Mouse (Mus musculus): Measurements from ENCODE around the gene Crb3. TPM values are rescaled to one million over a fixed set of nuclear protein-coding genes. Genes with fewer than 3 reads are reported as not detected.
A peak's percentile ranks its signal among the peaks of the same experiment; 100 is the strongest.

The Crb3 gene
- polyA plus RNA-seq, 1 experiment from 2014 or later = 33.0 TPM

DNA sequence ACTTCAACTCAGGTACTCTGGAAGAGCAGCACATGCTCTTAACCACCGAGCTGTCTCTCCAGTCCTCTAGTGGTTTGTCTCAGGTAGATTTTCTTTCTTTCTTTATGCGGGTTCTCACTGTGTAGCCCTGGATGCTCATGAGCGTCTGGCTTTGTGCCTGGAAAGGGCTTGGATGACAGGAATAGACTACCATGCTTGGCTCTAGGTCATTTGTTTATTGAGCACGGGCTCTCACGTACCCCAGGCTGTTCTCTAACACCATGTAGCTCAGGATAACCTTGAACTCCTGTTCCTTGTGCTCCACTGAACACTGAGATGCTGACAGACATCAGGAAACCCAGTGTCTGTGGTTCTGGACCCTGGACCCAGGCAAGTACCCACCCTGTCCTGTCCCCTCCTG lies 23.6 kb downstream of the Crb3 start:
- Histone ChIP-seq H3K27ac (ENCODE audit: low read depth) (no peak overlapping the region), H3K4me2 (ENCODE audit: low read depth, low read length) (no peak overlapping the region), H3K9ac (replicated peaks) (no peak overlapping the region), H3K4me3 (ENCODE audit: low read depth, low read length) (no peak overlapping the region), H3K9me3 (ENCODE audit: low read length) (no peaks in the 10 kb centered on the region), H3K4me1 (ENCODE audit: insufficient read depth) (peaks cover 5% of the 10 kb centered on the region), H3K36me3 (replicated peaks; ENCODE audit: insufficient read depth, low read length) (no peaks in the 10 kb centered on the region), H3K27me3 (ENCODE audit: insufficient read depth, low read length) (peaks cover 13% of the 10 kb centered on the region)
- no peak for ATAC-seq
- TF ChIP-seq CTCF (IDR thresholded peaks at IDR 0.05; ENCODE audit: low read depth) (no peak), EP300 (IDR thresholded peaks at IDR 0.05; ENCODE audit: low read depth) (no peak)
- DNase-seq = no peak
- 67% methylated on average over 5 of the region's 5 CpGs for WGBS (ENCODE audit: insufficient replicate concordance)

- Histone ChIP-seq H3K4me1 (ENCODE audit: insufficient read depth) (peaks cover 5% of the 10 kb centered on the region), H3K36me3 (replicated peaks; ENCODE audit: insufficient read depth, low read length) (no peaks in the 10 kb centered on the region), H3K27ac (ENCODE audit: low read depth) (no peak overlapping the region), H3K4me3 (ENCODE audit: low read depth, low read length) (no peak overlapping the region), H3K4me2 (ENCODE audit: low read depth, low read length) (no peak overlapping the region), H3K27me3 (ENCODE audit: insufficient read depth, low read length) (peaks cover 21% of the 10 kb centered on the region), H3K9ac (replicated peaks) (no peak overlapping the region), H3K9me3 (ENCODE audit: low read length) (no peaks in the 10 kb centered on the region)
- TF ChIP-seq EP300 (IDR thresholded peaks at IDR 0.05; ENCODE audit: low read depth) = no peak
- TF ChIP-seq CTCF (IDR thresholded peaks at IDR 0.05; ENCODE audit: low read depth) = no peak
- WGBS (ENCODE audit: insufficient replicate concordance) = 76% methylated on average over 11 of the region's 11 CpGs
- DNase-seq = no peak
- peak; percentile 50 for ATAC-seq
These were observed 27.3 kb downstream of the Crb3 start for GRCm38 (mm10) chr17:57085970-57086757.

GRCm38 (mm10) chr17:57087049-57087832 lies 28.3 kb downstream of the Crb3 start, which contains the start of gene Tubb4a:
Gene Tubb4a, minus strand, starts transcription at chr17:57087782.
- H3K27me3 ChIP-seq (ENCODE audit: insufficient read depth, low read length) = peaks cover 21% of the 10 kb centered on the region
- ATAC-seq (no peak), DNase-seq (no peak)
- TF ChIP-seq CTCF (IDR thresholded peaks at IDR 0.05; ENCODE audit: low read depth) = no peak
- no peak for TF ChIP-seq EP300 (IDR thresholded peaks at IDR 0.05; ENCODE audit: low read depth)
- H3K4me3 ChIP-seq (ENCODE audit: low read depth, low read length) = no peak within 1 kb of the TSS
- H3K4me1 ChIP-seq (ENCODE audit: insufficient read depth) = peaks cover 5% of the 10 kb centered on the region
- peak within 1 kb of the TSS; percentile 38; the same call in 1 of the 2 replicates for H3K4me2 ChIP-seq (ENCODE audit: low read depth, low read length)
- H3K9ac ChIP-seq (replicated peaks) = no peak within 1 kb of the TSS
- H3K36me3 ChIP-seq (replicated peaks; ENCODE audit: insufficient read depth, low read length) = no peaks in the 10 kb centered on the region
- H3K27ac ChIP-seq (ENCODE audit: low read depth) = no peak within 1 kb of the TSS
- no peaks in the 10 kb centered on the region for H3K9me3 ChIP-seq (ENCODE audit: low read length)
- 6% methylated on average over 31 of the region's 31 CpGs for WGBS (ENCODE audit: insufficient replicate concordance)

- Histone ChIP-seq H3K4me3 (ENCODE audit: low read depth, low read length) (no peak overlapping the region), H3K36me3 (replicated peaks; ENCODE audit: insufficient read depth, low read length) (no peaks in the 10 kb centered on the region), H3K9me3 (ENCODE audit: low read length) (no peaks in the 10 kb centered on the region), H3K4me1 (ENCODE audit: insufficient read depth) (no peaks in the 10 kb centered on the region), H3K27ac (ENCODE audit: low read depth) (no peak overlapping the region), H3K4me2 (ENCODE audit: low read depth, low read length) (no peak overlapping the region), H3K27me3 (ENCODE audit: insufficient read depth, low read length) (no peaks in the 10 kb centered on the region), H3K9ac (replicated peaks) (no peak overlapping the region)
- WGBS (ENCODE audit: insufficient replicate concordance) = 78% methylated on average over 3 of the region's 3 CpGs
- no peak for ATAC-seq
- TF ChIP-seq EP300 (IDR thresholded peaks at IDR 0.05; ENCODE audit: low read depth) = no peak
- no peak for TF ChIP-seq CTCF (IDR thresholded peaks at IDR 0.05; ENCODE audit: low read depth)
- no peak for DNase-seq
These were observed 35.3 kb downstream of the Crb3 start for GRCm38 (mm10) chr17:57094222-57094621.

GRCm38 (mm10) chr17:57095855-57096622 lies 37.1 kb downstream of the Crb3 start:
- Histone ChIP-seq H3K4me2 (ENCODE audit: low read depth, low read length) (peak overlapping the region; percentile 34), H3K4me1 (ENCODE audit: insufficient read depth) (peaks cover 5% of the 10 kb centered on the region; the same call in 1 of the 2 replicates), H3K27me3 (ENCODE audit: insufficient read depth, low read length) (no peaks in the 10 kb centered on the region), H3K4me3 (ENCODE audit: low read depth, low read length) (no peak overlapping the region), H3K27ac (ENCODE audit: low read depth) (no peak overlapping the region), H3K9ac (replicated peaks) (no peak overlapping the region), H3K9me3 (ENCODE audit: low read length) (no peaks in the 10 kb centered on the region), H3K36me3 (replicated peaks; ENCODE audit: insufficient read depth, low read length) (no peaks in the 10 kb centered on the region)
- WGBS (ENCODE audit: insufficient replicate concordance) = 6% methylated on average over 18 of the region's 19 CpGs
- DNase-seq (peak; percentile 54), ATAC-seq (peak; percentile 58)
- TF ChIP-seq EP300 (IDR thresholded peaks at IDR 0.05; ENCODE audit: low read depth) (no peak), CTCF (IDR thresholded peaks at IDR 0.05; ENCODE audit: low read depth) (no peak)

- peak; percentile 60 for ATAC-seq
- Histone ChIP-seq H3K4me1 (ENCODE audit: insufficient read depth) (peaks cover 5% of the 10 kb centered on the region; the same call in 1 of the 2 replicates), H3K4me3 (ENCODE audit: low read depth, low read length) (no peak overlapping the region), H3K9me3 (ENCODE audit: low read length) (no peaks in the 10 kb centered on the region), H3K4me2 (ENCODE audit: low read depth, low read length) (peak overlapping the region; percentile 34), H3K27me3 (ENCODE audit: insufficient read depth, low read length) (no peaks in the 10 kb centered on the region), H3K36me3 (replicated peaks; ENCODE audit: insufficient read depth, low read length) (no peaks in the 10 kb centered on the region), H3K9ac (replicated peaks) (no peak overlapping the region), H3K27ac (ENCODE audit: low read depth) (no peak overlapping the region)
- DNase-seq = peak; percentile 86
- 2% methylated on average over 11 of the region's 11 CpGs for WGBS (ENCODE audit: insufficient replicate concordance)
- TF ChIP-seq EP300 (IDR thresholded peaks at IDR 0.05; ENCODE audit: low read depth) (no peak), CTCF (IDR thresholded peaks at IDR 0.05; ENCODE audit: low read depth) (peak; percentile 93)
These were observed 37.7 kb downstream of the Crb3 start for GRCm38 (mm10) chr17:57096623-57096920.

All from liver, postnatal 0 days (tissue).